Mouse (Mus musculus) heart, adult 2 months (tissue): ENCODE measurements around the gene Polg. TPM values are rescaled to one million over a fixed set of nuclear protein-coding genes. Genes with fewer than 3 reads are reported as not detected.

Source experiments
- DNase-seq, 2 experiments: peaks; one replicate each; pipeline ENCODE4 v3.0.0; 2021
- H3K27ac ChIP-seq: fragments of 200-600 bp; 2 replicates; pipeline ENCODE4 v1.8.1; 2022
- H3K27me3 ChIP-seq: fragments of 200-500 bp; 2 replicates; pipeline ENCODE4 v1.6.1; 2012; ENCODE audit warnings: mild to moderate bottlenecking, low read length, inconsistent platforms, mixed read lengths; ENCODE audit not compliant: control insufficient read depth, insufficient read depth
- H3K36me3 ChIP-seq: fragments of 200-500 bp; 2 replicates; pipeline ENCODE4 v1.6.1; 2012; ENCODE audit warnings: low read length, inconsistent platforms; ENCODE audit not compliant: control insufficient read depth, insufficient read depth
- H3K4me1 ChIP-seq: fragments of 200-500 bp; 2 replicates; pipeline ENCODE4 v1.6.1; 2011; ENCODE audit warnings: low read length; ENCODE audit not compliant: control insufficient read depth, insufficient read depth
- H3K4me3 ChIP-seq: fragments of 200-600 bp; 2 replicates; pipeline ENCODE4 v1.8.1; 2022
- H3K79me2 ChIP-seq: fragments of 200-500 bp; replicated peaks from 2 replicates; pipeline ENCODE4 v1.6.1; 2012; ENCODE audit warnings: mild to moderate bottlenecking, inconsistent platforms, low read length, moderate library complexity, mixed read lengths; ENCODE audit not compliant: control insufficient read depth, insufficient read depth
- H3K9ac ChIP-seq: fragments of 200-500 bp; 2 replicates; pipeline ENCODE4 v1.6.1; 2012; ENCODE audit warnings: low read depth, mild to moderate bottlenecking, control low read depth, inconsistent platforms, low read length, mixed read lengths
- CTCF ChIP-seq: fragments of 200-600 bp; IDR thresholded peaks from 2 replicates; pipeline ENCODE4 v1.8.1; 2022; ENCODE audit warnings: antibody characterized with exemption, mild to moderate bottlenecking, moderate library complexity
- EP300 ChIP-seq: fragments of 200-500 bp; IDR thresholded peaks from 2 replicates; pipeline ENCODE4 v1.6.1; 2011; ENCODE audit warnings: low read depth, low read length, control low read depth; ENCODE audit not compliant: insufficient read depth
- POLR2A ChIP-seq: fragments of 200-500 bp; IDR thresholded peaks from 2 replicates; pipeline ENCODE4 v1.6.1; 2011; ENCODE audit warnings: mild to moderate bottlenecking, low read depth, low read length, control low read depth; ENCODE audit not compliant: insufficient read depth
- WGBS: fragments of 180-500 bp; shearing (Covaris S2); methylation state at CpG from one replicate; pipeline ENCODE4 v1.1.7; 2018; 5-methylcytosine and 5-hydroxymethylcytosine counted together
- intact Hi-C: fragments of 180-260 bp; cut with DNase I; formaldehyde crosslinking; loops from one replicate; pipeline ENCODE4 v1.15.1; 2025
- polyA plus RNA-seq: library from polyadenylated mRNA; depleted of rRNA; stranded (reverse); fragments of >200 nt; gene quantifications from 2 replicates; pipeline ENCODE4 v1.2.3, GENCODE M21; 2012
- total RNA-seq, 2 experiments: library from RNA; stranded (reverse); gene quantifications; 2 replicates each; pipeline ENCODE4 v1.2.3; 2021

Gene Polg
- total and polyA plus RNA-seq, 3 experiments = 40.5 to 66.5 (median 53.0) TPM

DNA sequence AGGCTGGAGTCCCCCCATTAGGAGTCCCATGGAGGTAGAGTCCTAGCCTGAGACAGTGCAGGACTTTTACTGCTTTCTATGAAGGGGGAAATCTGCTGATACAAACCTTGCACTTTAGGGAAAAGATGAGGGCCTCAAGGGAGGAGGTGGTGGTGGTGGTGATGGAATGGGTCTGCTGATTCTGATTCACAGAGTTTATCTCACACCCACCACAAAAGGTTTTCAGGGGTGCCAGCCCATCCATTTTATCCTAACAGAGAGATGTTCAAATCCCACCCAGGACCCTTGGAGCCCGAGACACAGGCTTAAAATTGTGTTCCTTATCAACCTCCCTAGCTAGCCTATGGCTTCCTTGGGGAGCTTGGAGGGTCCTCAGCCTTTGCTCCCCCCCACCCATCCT lies 41.6 kb upstream of the Polg start:
- H3K4me1 ChIP-seq = no peaks in the 10 kb centered on the region
- WGBS = 10% methylated on average over 1 of the region's 1 CpGs
- no peak for TF ChIP-seq EP300
- TF ChIP-seq POLR2A = no peak
- no peak for TF ChIP-seq CTCF
- no peaks in the 10 kb centered on the region for H3K36me3 ChIP-seq
- no peaks in the 10 kb centered on the region for H3K79me2 ChIP-seq
- DNase-seq = no peak
- no peak overlapping the region for H3K9ac ChIP-seq
- peaks cover 43% of the 10 kb centered on the region for H3K27me3 ChIP-seq
- H3K4me3 ChIP-seq = no peak overlapping the region
- no peak overlapping the region for H3K27ac ChIP-seq
- intact Hi-C loops = no loop called here

DNA sequence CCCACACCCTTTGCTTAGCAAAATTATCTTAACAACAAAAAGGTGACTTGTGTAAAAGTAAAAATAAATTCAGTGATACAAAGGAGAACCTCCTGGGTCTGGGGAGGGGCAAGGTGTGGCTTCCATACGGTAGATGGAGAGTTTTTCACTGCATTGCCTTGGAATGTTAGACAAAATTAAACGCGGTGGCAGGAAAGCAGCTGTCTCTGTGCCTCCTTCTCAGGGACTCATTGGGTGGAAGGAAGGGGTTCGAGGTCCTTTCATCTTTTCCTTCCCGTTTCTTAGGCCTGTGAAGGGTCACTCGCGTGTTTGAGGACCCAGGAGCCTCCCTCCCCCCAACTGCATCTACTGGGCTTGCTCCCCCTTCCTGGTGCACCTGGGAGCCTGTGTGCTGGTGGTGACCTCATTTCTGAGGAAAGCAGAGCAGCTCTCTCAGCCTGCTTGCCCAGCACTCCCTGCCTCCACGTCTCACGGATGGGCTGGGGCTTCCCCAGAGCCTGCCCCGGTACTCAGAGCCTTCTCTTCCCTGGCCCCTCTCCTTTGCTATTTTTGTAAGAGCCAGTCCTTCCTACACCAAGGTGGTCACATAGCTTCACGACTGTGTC lies 41.0 kb upstream of the Polg start:
- no peak overlapping the region for H3K9ac ChIP-seq
- H3K36me3 ChIP-seq = no peaks in the 10 kb centered on the region
- no peaks in the 10 kb centered on the region for H3K4me1 ChIP-seq
- no peak for TF ChIP-seq CTCF
- intact Hi-C loops = no loop called here
- H3K79me2 ChIP-seq = no peaks in the 10 kb centered on the region
- H3K27ac ChIP-seq = no peak overlapping the region
- no peak for DNase-seq
- WGBS = 2% methylated on average over 11 of the region's 11 CpGs
- peaks cover 45% of the 10 kb centered on the region for H3K27me3 ChIP-seq
- no peak overlapping the region for H3K4me3 ChIP-seq

DNA sequence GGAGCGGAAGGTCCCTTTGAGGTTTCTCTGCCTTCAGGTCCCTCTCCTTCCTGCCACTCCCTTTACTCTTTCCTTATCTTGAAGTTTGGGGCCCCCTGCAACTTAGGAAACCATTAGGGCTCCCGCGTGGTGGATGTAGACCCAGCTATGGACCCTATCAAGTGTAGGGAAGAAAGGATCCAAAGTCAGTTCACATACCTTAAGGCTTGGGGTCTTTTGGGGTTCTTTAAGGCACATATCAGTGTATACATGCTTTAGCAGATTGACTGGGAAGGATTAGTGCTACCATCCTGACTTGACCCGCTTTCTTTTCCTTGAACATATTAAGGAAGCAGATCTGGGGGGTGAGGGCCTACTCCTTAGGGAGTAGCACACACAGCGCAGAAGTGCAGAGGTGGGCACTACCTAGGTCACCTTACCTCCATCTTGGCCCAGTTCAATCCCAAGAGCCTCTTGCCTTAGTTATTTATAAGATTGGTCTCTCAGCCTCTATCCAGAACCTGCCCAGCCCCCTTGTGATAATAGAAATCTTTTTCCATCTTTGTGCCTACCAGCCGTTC lies 40.4 kb upstream of the Polg start:
- no peak for TF ChIP-seq CTCF
- no peak for TF ChIP-seq POLR2A
- no peak for TF ChIP-seq EP300
- no peak for DNase-seq
- Histone ChIP-seq H3K4me3 (no peak overlapping the region), H3K79me2 (no peaks in the 10 kb centered on the region), H3K36me3 (no peaks in the 10 kb centered on the region), H3K4me1 (no peaks in the 10 kb centered on the region), H3K9ac (no peak overlapping the region), H3K27ac (no peak overlapping the region), H3K27me3 (peaks cover 43% of the 10 kb centered on the region)
- 10% methylated on average over 6 of the region's 6 CpGs for WGBS
- intact Hi-C loops = no loop called here

DNA sequence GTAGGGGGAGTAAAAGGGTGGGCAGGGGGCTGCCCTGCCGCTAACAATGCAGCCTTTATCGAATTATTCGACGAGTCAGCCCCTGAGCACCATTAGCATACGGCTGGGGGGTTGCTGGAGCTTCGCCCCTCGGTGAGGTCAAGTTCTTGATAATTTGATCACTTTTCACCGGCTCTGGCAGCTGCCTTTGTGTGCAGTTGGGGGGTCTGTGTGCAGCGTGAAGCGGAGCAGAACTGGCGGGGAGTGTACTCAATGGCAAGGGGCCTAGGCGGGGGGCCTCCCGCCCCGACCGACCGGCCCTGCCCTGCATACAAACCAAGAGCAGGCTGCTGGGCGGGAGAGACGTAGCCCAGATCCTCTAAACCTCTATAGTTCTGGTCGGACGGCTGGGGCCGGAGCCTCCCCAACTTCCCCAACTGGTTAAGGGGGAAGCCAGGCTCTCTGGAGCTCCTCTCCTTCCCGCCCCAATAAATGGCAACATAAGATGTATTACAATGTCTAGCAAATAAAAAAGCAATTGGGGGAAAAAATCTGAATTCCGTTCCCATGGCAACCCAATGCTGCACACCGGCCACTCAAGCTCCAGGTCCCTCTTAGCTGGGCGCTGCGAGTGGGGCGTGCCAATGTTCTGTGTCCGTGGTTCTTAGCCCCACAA lies 39.8 kb upstream of the Polg start:
- Histone ChIP-seq H3K36me3 (no peaks in the 10 kb centered on the region), H3K9ac (no peak overlapping the region), H3K27ac (no peak overlapping the region), H3K4me1 (no peaks in the 10 kb centered on the region), H3K4me3 (no peak overlapping the region), H3K79me2 (no peaks in the 10 kb centered on the region), H3K27me3 (peaks cover 43% of the 10 kb centered on the region)
- TF ChIP-seq EP300 (no peak), CTCF (no peak), POLR2A (no peak)
- intact Hi-C loops = no loop called here
- DNase-seq = no peak
- 1% methylated on average over 28 of the region's 28 CpGs for WGBS

DNA sequence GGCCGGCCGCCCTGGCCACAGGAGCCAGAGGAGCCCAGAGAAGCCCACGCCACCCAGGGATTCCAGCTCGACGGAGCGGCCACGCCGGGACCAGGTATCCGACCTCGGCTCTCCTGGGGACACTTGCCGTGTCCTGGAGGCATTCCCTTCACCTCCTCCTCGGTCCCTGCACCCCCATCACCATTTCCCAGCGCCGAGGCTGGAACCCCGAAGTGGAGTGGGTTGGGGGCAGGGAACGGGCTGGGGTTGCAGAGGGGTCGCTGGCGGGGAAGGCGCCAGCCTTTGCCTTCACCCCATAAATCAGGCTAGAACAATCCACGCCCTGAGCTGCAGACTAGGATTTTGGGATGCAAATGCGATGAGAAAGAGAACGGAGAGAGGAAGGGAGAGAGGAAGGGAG lies 39.2 kb upstream of the Polg start:
- Histone ChIP-seq H3K79me2 (no peaks in the 10 kb centered on the region), H3K27me3 (peaks cover 45% of the 10 kb centered on the region), H3K27ac (no peak overlapping the region), H3K36me3 (no peaks in the 10 kb centered on the region), H3K9ac (no peak overlapping the region), H3K4me1 (no peaks in the 10 kb centered on the region), H3K4me3 (no peak overlapping the region)
- TF ChIP-seq CTCF (no peak), POLR2A (no peak), EP300 (no peak)
- intact Hi-C loops = no loop called here
- WGBS = 4% methylated on average over 22 of the region's 22 CpGs
- DNase-seq = no peak

DNA sequence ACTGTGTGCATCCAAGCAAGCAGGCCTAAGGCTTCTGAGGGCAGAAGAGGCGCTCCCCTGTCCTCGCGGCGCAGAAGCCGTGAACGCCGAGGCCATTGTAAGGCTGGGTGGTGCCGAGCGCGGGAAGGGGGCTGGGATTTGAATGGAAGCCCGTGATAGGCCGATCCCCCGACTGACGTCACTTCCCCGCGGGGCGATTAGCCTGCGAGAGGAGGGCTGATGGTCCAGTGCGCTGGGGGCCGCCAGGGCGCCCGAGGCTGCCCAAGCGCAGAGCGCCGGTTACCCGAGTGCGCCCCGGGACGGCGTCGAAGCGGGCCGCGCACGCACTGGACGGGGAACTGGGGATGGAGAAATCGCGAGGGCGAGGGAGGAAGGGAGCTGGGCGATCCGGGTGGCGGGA lies 38.6 kb upstream of the Polg start:
- intact Hi-C loops = no loop called here
- TF ChIP-seq CTCF = no peak
- no peak for TF ChIP-seq POLR2A
- TF ChIP-seq EP300 = no peak
- Histone ChIP-seq H3K4me3 (no peak overlapping the region), H3K9ac (no peak overlapping the region), H3K27me3 (peaks cover 46% of the 10 kb centered on the region), H3K27ac (no peak overlapping the region), H3K4me1 (no peaks in the 10 kb centered on the region), H3K79me2 (no peaks in the 10 kb centered on the region), H3K36me3 (no peaks in the 10 kb centered on the region)
- no peak for DNase-seq
- WGBS = under 1% methylated on average over 42 of the region's 42 CpGs
